Mouse (Mus musculus) E14TG2a.4 (cell line): ENCODE results near the gene Ano6.

Experiments used
- CTCF ChIP-seq: conservative IDR thresholded peaks from 2 replicates; pipeline ENCODE4 v1.5.1; 2014; ENCODE audit warnings: low read length
- POU5F1 ChIP-seq: IDR thresholded peaks from 2 replicates; pipeline ENCODE4 v1.6.1; 2014; ENCODE audit warnings: low read length, borderline replicate concordance

DNA sequence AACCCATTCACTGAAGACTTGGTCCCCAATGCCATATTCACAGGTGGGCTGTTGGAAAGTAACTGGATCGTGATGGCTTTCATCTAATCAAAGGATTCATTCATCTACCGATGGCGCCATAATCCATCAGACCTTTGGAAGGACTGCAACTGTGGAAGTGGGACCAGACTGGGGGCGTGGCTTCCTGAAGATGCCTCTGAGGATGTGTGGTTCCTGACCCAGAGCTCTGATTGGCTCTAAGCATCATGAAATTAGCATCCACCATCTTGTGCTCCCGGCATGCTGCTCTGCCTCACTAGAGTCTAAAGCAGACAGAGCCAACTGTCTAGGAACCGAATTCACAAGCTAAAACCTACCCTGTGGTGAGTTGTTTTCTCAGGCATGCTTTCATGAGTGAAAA, 24.7 kb upstream of the Ano6 start:
- TF ChIP-seq CTCF (no peak), POU5F1 (no peak)
